Mouse (Mus musculus): ENCODE measurements around the gene 9530003J23Rik.
"Not testable (repeated sequence)": the region's sequence is repeated elsewhere in the genome, so short reads cannot be mapped to it uniquely, and the experiment has no call there.

9530003J23Rik gene

GRCm38 (mm10) chr10:117238603-117239002 is at the start of gene 9530003J23Rik:
TSS of gene 9530003J23Rik (minus strand) at chr10:117238703.
- DNase-seq (ENCODE audit: low spot score in 2 of 2): no peak

GRCm38 (mm10) chr10:117287226-117287850 is 48.8 kb upstream of the 9530003J23Rik start:
- DNase-seq (ENCODE audit: low spot score in 2 of 2): no peak

- no peak for DNase-seq (ENCODE audit: low spot score in 2 of 2)
Measured at GRCm38 (mm10) chr10:117286366-117286970, 48.0 kb upstream of the 9530003J23Rik start.

GRCm38 (mm10) chr10:117285584-117285983 is 47.1 kb upstream of the 9530003J23Rik start:
- not testable (repeated sequence) for DNase-seq (ENCODE audit: low spot score in 2 of 2)

GRCm38 (mm10) chr10:117284578-117285520 is 46.3 kb upstream of the 9530003J23Rik start:
- DNase-seq (ENCODE audit: low spot score in 2 of 2): no peak

- DNase-seq (ENCODE audit: low spot score in 2 of 2): no peak
Measured at GRCm38 (mm10) chr10:117283871-117284577, 45.5 kb upstream of the 9530003J23Rik start.

GRCm38 (mm10) chr10:117283196-117283595 is 44.7 kb upstream of the 9530003J23Rik start:
- DNase-seq (ENCODE audit: low spot score in 2 of 2): not testable (repeated sequence)

GRCm38 (mm10) chr10:117282551-117282950 is 44.0 kb upstream of the 9530003J23Rik start:
- DNase-seq (ENCODE audit: low spot score in 2 of 2): no peak

- no peak for DNase-seq (ENCODE audit: low spot score in 2 of 2)
Measured at GRCm38 (mm10) chr10:117282049-117282448, 43.5 kb upstream of the 9530003J23Rik start, which contains the start of gene Lyz2. TSS of gene Lyz2 (minus strand) at chr10:117282321.

- no peak for DNase-seq (ENCODE audit: low spot score in 2 of 2)
Measured at GRCm38 (mm10) chr10:117281381-117281920, 42.9 kb upstream of the 9530003J23Rik start.

- no peak for DNase-seq (ENCODE audit: low spot score in 2 of 2)
Measured at GRCm38 (mm10) chr10:117280000-117280399, 41.5 kb upstream of the 9530003J23Rik start.

GRCm38 (mm10) chr10:117278510-117278909 is 40.0 kb upstream of the 9530003J23Rik start:
- DNase-seq (ENCODE audit: low spot score in 2 of 2): not testable (repeated sequence)

GRCm38 (mm10) chr10:117277779-117278178 is 39.3 kb upstream of the 9530003J23Rik start:
- not testable (repeated sequence) for DNase-seq (ENCODE audit: low spot score in 2 of 2)

GRCm38 (mm10) chr10:117275681-117276369 is 37.3 kb upstream of the 9530003J23Rik start:
- DNase-seq (ENCODE audit: low spot score in 2 of 2): no peak

GRCm38 (mm10) chr10:117274645-117275044 is 36.1 kb upstream of the 9530003J23Rik start:
- DNase-seq (ENCODE audit: low spot score in 2 of 2): not testable (repeated sequence)

- DNase-seq (ENCODE audit: low spot score in 2 of 2): no peak
Measured at GRCm38 (mm10) chr10:117272023-117272422, 33.5 kb upstream of the 9530003J23Rik start.

- no peak for DNase-seq (ENCODE audit: low spot score in 2 of 2)
Measured at GRCm38 (mm10) chr10:117259870-117260269, 21.4 kb upstream of the 9530003J23Rik start.

- DNase-seq (ENCODE audit: low spot score in 2 of 2): no peak
Measured at GRCm38 (mm10) chr10:117235866-117236265, 2.6 kb downstream of the 9530003J23Rik start.

- no peak for DNase-seq (ENCODE audit: low spot score in 2 of 2)
Measured at GRCm38 (mm10) chr10:117234825-117235224, 3.7 kb downstream of the 9530003J23Rik start.

GRCm38 (mm10) chr10:117229826-117230225 is 8.7 kb downstream of the 9530003J23Rik start:
- no peak for DNase-seq (ENCODE audit: low spot score in 2 of 2)

GRCm38 (mm10) chr10:117226002-117226401 is 12.5 kb downstream of the 9530003J23Rik start:
- DNase-seq (ENCODE audit: low spot score in 2 of 2): no peak
